Mouse (Mus musculus) layer of hippocampus, adult 2 months (tissue): ENCODE results near the gene Tas2r143. TPM values are rescaled to one million over a fixed set of nuclear protein-coding genes. Genes with fewer than 3 reads are reported as not detected.

Source experiments
- DNase-seq, 2 experiments: peaks; one replicate each; pipeline ENCODE4 v3.0.0; 2022; ENCODE audit warnings: low spot score in 2 of 2
- H3K27ac ChIP-seq: fragments of 200-600 bp; 2 replicates; pipeline ENCODE4 v1.8.1; 2022
- H3K4me3 ChIP-seq: fragments of 200-600 bp; 2 replicates; pipeline ENCODE4 v1.8.1; 2022; ENCODE audit warnings: mild to moderate bottlenecking
- CTCF ChIP-seq: fragments of 200-600 bp; conservative IDR thresholded peaks from 2 replicates; pipeline ENCODE4 v1.8.1; 2022; ENCODE audit warnings: antibody characterized with exemption, mild to moderate bottlenecking, moderate library complexity
- total RNA-seq, 2 experiments: library from RNA; stranded (reverse); gene quantifications; 2 replicates each; pipeline ENCODE4 v1.2.3; 2021

Tas2r143 gene
- total RNA-seq, 2 experiments from 2014 or later = not detected

- no peak for DNase-seq
- Histone ChIP-seq H3K27ac (no peak overlapping the region), H3K4me3 (no peak overlapping the region)
- TF ChIP-seq CTCF = no peak
These were observed 8.2 kb upstream of the Tas2r143 start for GRCm38 (mm10) chr6:42391796-42392330.

GRCm38 (mm10) chr6:42395960-42396809 is 3.9 kb upstream of the Tas2r143 start:
- no peak overlapping the region for H3K4me3 ChIP-seq
- no peak overlapping the region for H3K27ac ChIP-seq
- no peak for TF ChIP-seq CTCF
- no peak for DNase-seq

- DNase-seq = no peak
- no peak overlapping the region for H3K27ac ChIP-seq
- H3K4me3 ChIP-seq = no peak overlapping the region
- no peak for TF ChIP-seq CTCF
These were observed 2.9 kb upstream of the Tas2r143 start for GRCm38 (mm10) chr6:42397041-42397657.

- Histone ChIP-seq H3K4me3 (no peak overlapping the region), H3K27ac (no peak overlapping the region)
- no peak for TF ChIP-seq CTCF
- DNase-seq = no peak
These were observed 1.8 kb upstream of the Tas2r143 start for GRCm38 (mm10) chr6:42398285-42398684.

GRCm38 (mm10) chr6:42398998-42399397 is 1.0 kb upstream of the Tas2r143 start:
- H3K27ac ChIP-seq = no peak overlapping the region
- DNase-seq = no peak
- no peak overlapping the region for H3K4me3 ChIP-seq
- TF ChIP-seq CTCF = no peak

- Histone ChIP-seq H3K4me3 (no peak within 1 kb of the TSS), H3K27ac (no peak within 1 kb of the TSS)
- no peak for DNase-seq
- TF ChIP-seq CTCF = no peak
These were observed 5.1 kb downstream of the Tas2r143 start, which contains the start of gene Tas2r135 for GRCm38 (mm10) chr6:42405134-42405533. Gene Tas2r135 (plus strand): TSS chr6:42405434.

GRCm38 (mm10) chr6:42419443-42419842 is 19.4 kb downstream of the Tas2r143 start:
- DNase-seq = no peak
- TF ChIP-seq CTCF = no peak
- Histone ChIP-seq H3K4me3 (no peak overlapping the region), H3K27ac (no peak overlapping the region)

- no peak for TF ChIP-seq CTCF
- Histone ChIP-seq H3K27ac (no peak overlapping the region), H3K4me3 (no peak overlapping the region)
- DNase-seq = no peak
These were observed 21.4 kb downstream of the Tas2r143 start for GRCm38 (mm10) chr6:42421439-42421838.

GRCm38 (mm10) chr6:42424472-42424871 is 24.4 kb downstream of the Tas2r143 start:
- DNase-seq = no peak
- TF ChIP-seq CTCF = no peak
- Histone ChIP-seq H3K27ac (no peak overlapping the region), H3K4me3 (no peak overlapping the region)

- DNase-seq = no peak
- TF ChIP-seq CTCF = no peak
- Histone ChIP-seq H3K27ac (no peak overlapping the region), H3K4me3 (no peak overlapping the region)
These were observed 26.3 kb downstream of the Tas2r143 start for GRCm38 (mm10) chr6:42426337-42426736.

- Histone ChIP-seq H3K4me3 (no peak overlapping the region), H3K27ac (no peak overlapping the region)
- TF ChIP-seq CTCF = peak; percentile 41
- no peak for DNase-seq
These were observed 33.5 kb downstream of the Tas2r143 start for GRCm38 (mm10) chr6:42433554-42433953.

- Histone ChIP-seq H3K4me3 (no peak within 1 kb of the TSS), H3K27ac (no peak within 1 kb of the TSS)
- no peak for TF ChIP-seq CTCF
- DNase-seq = no peak
These were observed 34.4 kb downstream of the Tas2r143 start, which contains the start of gene Tas2r126 for GRCm38 (mm10) chr6:42434446-42434845. Gene Tas2r126 (plus strand): TSS chr6:42434535.

- no peak overlapping the region for H3K4me3 ChIP-seq
- H3K27ac ChIP-seq = no peak overlapping the region
- no peak for TF ChIP-seq CTCF
- DNase-seq = no peak
These were observed 35.5 kb downstream of the Tas2r143 start for GRCm38 (mm10) chr6:42435490-42435889.
